Mouse (Mus musculus) layer of hippocampus, adult 9-11 months (tissue): ENCODE data around the gene Ttpal.
"Not testable (repeated sequence)": the region's sequence is repeated elsewhere in the genome, so short reads cannot be mapped to it uniquely, and the experiment has no call there.

ENCODE experiments used
- DNase-seq: peaks from one replicate; pipeline ENCODE4 v3.0.0; 2022

The Ttpal gene

DNA sequence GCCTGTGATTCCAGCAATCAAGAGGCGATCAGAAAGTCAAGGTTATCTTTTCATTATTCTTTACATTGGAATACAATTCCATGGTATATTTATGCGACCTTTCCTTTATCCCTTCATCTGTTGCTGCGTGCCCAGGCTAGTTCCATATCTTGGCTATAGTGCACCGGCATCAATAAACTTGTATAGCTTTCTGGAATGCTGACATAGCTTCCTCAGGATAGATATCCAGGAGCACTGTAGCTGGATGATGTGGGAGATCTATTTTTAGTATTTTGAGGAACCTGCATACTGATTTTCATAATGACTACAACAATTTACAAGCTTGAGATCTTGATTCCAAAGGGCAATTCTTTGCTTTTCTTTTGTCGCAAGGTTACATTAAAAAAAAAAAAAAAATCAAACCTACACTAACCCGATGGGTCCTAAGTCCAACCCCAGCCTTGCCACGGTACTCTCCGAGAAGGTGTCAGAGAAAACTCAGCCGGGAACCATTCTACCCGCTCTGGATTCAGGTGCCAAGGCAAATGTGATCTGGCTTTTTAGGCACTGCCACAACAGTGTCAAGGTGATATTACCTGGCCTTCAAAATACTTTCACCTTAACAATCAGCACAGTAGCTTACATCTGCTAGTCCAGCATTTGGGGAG lies 8.4 kb upstream of the Ttpal start:
- DNase-seq, result no peak

DNA sequence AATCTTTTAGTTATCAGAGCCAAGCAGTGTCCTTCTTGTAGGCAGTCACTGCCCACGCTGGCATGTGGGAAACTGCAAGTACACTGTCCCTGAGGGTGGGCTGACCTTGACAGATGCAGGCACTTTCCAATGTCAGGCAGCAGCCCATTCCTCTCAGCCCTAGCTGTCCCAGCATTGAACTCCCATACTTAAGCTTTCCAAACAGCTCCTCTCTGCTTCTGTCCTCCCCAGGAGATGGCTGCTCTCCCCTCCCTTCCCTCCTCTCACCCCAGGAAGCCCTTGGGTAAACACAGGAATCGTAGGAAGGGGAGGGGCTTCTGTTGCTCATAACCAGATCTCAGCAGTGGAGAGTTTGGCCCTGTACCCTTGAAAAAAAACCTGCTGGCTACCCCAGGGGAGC lies 7.0 kb upstream of the Ttpal start:
- no peak for DNase-seq

DNA sequence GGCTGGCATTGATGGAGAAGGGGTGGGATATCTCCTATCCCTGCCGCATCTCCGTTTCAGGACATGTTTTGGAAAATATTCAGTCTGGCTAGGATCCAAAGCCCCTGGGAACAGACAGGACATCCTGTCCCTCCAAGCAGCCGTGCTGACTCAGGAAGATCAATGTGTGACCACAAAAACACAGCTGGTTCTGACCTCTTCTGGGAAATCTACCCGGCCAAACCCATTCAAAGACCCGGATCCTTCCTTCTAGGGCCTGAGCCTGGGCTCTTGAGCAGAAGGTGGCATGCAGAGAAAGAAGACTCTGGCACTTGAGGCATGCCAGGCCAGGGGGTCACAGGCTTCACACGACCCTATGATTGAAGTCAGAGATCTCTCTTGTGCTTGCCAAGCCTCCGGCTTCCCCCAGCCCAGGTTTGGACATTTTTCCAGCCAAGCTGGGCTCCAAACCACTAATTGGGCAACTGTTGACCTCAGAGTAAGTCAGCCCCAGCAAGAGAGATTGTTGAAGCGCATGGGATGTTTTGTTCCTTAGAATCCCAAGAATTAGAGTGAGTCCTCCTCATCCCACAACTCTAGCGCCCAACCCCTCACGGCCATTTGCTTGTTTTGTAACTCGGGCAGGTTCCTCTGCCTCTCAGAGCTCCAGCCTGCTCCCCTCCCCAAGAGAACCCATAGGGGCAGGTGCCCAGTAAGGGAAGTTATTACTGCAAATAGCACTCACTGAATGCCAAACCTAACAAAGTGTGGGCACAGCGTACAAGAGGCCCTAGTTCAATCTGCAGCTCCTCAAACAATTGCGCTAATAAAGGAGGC lies 5.8 kb upstream of the Ttpal start:
- DNase-seq, result no peak

DNA sequence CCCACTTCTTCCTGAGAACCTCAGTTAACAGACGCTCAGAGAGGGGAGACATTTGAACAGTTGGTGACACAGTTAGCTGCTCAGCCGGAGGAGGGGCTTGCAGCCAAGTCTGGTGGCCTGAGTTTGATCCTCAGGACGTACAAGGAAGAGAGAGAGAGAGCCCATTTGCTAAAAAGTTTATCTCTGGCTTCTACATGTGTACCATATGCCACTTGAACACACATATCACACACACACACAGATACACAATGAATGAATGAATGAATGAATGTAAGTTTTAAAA lies 5.3 kb upstream of the Ttpal start:
- no peak for DNase-seq

DNA sequence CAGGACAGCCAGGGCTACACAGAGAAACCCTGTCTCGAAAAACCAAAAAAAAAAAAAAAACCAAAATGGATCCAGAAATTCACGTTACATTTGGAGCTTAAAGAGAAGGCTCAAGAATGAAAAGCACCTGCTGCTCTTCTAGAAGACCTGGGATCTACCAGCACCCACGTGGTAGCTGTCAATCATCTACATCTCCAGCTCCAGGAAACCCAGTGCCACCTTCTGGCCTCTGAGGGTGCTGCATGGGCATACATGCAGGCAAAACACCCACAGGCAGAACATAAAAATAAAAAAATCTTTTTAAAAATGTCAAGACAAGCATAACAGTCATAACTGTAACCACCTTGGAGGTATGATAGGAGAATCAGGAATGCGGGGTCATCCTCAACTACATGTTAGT lies 4.5 kb upstream of the Ttpal start:
- peak; percentile 44 for DNase-seq

DNA sequence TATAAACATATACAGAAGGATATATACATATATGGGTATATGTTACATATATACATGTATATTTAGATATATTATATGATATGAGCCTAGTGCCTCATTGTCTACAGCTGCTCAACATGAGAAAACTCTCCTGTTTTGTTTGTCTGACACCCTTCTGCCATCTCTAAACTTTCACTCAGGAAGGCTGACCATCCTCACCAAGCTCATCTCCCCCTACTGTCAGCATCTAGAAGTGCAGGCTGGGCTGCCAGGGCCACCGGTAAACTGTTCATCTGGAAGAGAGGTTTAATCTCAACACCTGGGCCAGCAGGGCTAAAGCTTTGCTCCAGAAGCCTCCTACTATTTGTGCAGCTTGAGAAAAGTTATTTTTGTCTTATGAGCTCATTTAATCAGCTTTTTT lies 2.9 kb upstream of the Ttpal start:
- DNase-seq, result no peak

DNA sequence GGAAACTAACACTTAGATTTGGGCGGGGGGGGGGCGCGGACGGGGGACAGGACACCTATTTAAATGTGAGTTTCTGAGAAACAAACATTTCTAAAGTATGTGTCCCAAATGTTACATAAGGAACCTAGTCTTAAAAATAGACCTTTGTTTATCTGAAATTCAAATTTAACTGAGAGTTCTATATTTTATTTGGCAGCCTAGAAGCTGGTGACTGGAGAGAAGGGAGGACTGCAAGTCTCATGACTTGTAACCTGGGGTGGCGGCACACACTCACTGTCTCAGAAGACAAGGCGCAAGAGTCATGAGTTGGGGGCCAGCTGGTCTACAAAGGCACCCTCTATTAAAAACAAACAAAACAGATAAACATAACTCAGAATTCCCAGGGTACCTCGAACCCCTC lies 1.0 kb upstream of the Ttpal start:
- no peak for DNase-seq

DNA sequence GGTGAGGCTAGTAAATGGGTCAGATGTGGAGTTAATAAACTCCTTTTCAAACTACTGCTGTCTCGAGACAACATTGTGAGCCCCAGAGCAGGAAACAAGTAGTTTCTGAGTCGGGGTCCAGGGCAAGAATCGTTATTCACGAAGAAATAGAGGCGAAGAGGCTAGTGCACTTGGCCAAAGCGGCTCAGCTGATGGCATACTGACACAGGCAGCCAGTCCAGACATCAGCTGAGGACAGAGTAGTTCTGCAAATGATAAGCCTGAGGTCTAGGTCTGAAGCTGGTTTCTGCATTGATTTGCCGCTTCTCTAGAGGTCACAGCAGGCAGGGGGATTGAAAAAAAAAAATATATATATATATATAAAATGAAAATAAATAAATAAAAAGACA lies 408 bp upstream of the Ttpal start:
- no peak for DNase-seq

DNA sequence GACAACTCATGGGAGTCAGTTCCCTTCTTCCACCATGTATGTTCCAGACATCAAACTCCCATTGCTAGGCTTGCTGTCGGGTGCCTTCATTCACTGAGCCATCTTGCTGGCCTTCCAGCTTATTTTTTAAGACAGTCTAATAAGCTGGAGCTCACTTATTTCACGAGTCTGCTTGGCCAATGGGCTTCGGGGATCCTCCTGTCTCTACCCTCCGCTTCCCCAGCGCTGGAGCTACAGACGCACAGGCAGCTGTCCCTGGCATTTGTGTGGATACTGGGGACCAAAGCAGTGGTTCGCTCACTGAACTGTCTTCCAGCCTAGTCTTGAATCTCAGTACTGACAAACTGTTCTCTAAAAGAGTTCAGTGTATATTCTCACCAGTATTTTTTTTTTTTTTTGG lies 4.0 kb downstream of the Ttpal start:
- DNase-seq, result no peak

DNA sequence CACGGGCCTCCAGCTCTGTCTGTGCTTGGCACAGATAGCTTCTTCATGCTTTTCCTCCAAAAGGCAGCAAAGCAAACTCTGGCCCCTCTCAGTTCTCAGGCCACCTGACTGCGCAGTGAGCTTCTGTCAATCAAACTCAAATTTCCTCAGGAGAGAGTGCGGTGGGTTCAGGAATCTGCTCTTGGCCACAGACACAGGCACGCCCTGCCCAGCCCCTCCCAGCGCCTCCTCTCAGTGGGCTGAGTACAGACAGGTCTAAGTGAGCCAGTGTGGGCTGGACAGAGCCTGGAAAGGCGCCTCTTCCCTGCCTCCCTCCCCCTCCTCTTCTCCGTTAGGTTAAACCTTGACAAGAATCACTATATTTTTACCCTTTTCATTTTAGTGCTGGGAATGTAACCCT lies 5.9 kb downstream of the Ttpal start:
- DNase-seq, result no peak

DNA sequence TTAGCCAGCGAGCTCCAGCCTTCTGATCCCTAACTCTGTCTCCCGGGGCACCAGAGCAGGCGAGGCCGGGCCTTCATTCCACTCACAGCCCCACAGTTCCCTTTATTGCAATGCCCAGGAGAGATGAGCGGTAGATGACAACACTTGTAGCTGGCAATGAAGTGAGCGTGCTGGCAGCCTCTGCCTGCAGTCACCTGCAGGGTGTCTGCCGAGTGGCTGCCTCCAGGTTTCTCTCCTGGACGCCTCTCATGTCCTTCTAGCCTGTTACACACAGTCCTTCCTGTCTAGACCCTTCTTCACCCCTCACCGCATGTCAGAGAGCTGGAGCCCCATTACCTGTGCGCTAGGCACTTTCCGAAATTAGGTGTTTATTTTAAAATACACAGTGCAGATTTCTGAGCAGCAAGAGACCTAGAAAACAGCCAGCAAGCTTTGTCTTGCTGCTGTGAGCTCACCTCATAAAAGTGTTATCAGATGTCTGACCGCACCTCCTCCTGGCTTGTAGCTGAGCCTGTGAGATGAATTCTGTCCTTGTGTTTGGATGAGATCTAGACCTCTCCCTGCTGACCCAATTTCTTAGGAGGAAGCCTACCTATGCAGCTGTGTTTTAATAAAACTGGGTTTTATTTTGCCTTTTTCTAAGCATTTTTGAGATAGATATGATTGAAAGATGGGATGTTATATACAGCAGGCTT lies 7.3 kb downstream of the Ttpal start:
- no peak for DNase-seq

DNA sequence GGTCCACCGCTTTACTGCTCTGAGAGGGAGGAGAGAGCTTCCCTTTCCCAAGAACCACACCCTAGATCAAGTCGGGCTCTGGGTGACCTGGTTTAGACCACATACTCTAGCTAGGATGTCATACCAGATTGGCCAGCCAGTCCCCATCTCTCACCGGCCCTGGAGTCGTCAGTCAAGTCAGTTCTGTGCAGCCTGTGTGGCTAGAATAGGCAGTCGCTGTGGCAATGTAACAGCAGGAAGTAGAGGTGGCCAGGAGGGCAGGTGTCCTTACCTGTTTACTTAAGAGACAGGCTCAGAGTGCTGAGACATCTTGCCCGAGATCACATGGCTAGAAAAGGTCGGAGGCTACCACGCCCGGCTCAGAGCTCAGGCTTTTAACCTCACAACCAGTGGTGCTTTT lies 9.1 kb downstream of the Ttpal start:
- no peak for DNase-seq

DNA sequence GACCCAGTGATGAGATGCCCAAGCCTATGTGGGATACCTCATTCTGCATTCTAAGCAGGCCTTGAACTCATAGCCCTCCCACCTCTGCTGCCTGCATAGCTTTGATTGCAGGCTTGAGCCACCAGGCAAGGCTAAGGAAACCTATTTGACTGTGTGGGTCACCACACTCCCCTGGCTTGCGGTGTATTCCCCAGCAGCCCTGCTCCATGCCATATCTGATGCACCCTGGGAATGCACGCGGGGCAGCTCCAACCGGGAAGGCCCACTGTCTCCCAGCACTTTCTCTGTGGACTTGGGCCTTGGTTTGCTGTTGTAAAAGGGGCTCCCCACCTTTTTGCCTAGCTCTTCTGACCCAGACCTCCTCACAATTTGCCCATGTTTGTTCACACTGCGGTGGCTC lies 11.1 kb downstream of the Ttpal start:
- DNase-seq, result no peak

DNA sequence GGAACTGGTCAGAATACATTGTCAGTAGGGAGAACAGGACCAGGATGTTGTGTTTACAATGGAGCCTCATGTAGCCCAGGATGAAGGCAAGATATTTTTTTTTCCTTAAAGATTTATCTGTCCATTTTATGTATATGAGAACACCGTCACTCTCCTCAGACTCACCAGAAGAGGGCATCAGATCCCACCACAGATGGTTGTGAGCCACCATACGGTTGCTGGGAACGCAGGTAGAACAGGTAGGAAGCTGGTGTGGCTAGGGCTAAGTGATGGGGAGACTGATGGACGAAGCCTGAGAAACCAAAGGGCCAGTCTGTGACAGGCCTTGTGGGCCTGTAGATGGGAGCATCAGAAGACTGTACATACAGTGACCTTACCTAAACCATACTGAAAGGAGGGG lies 11.9 kb downstream of the Ttpal start:
- DNase-seq, result no peak

DNA sequence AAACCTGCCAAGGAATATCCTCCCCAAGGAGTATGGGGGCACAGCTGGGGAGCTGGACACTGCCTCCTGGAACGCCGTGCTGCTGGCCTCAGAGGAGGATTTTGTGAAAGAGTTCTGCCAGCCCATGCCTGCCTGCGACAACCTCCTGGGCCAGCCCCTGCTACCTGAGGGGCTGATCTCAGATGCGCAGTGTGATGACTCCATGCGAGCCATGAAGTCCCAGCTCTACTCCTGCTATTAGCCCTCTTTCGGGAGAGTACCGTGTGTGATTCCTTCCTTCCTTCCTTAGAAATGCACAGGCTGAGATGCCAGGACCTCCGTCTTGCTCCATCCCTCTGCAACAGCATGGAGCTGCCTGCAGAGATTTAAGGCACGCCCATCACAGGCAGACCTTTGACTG lies 13.3 kb downstream of the Ttpal start:
- DNase-seq, result no peak

DNA sequence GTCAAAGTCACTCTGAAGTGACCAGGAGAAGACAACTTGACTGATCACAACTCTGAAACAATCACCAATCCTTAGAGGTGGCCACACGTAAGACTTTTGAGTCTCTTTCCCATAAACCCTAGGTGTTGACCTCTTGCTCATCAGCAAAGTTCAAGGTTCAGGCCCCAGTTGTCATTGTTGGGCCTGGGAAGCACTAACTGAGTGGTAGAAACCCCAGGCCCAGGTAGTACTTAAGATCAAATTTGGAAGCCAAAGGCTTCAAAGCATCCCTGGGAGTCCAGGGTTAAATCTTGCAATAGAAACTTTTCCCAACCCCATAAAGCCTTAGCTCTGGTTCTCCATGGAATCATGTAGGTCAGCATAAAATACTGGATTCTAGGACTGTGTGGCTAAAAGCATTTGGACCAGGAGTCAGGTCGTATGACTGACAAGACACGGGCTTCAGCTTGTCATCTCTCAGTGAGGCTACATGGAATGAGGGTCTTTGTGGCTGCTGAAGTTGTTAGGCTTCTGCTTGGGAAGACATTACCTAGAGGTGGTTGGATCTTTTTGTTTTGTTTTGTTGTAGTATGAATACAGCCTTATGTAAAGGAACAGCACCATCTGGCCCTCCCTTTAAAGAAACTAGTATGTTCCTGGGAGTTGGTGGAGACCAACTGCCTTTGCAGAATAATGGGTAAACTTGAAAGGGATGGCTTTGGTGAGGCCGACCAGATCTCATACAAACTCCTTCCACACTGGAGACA lies 14.0 kb downstream of the Ttpal start:
- peak; percentile 24 for DNase-seq

DNA sequence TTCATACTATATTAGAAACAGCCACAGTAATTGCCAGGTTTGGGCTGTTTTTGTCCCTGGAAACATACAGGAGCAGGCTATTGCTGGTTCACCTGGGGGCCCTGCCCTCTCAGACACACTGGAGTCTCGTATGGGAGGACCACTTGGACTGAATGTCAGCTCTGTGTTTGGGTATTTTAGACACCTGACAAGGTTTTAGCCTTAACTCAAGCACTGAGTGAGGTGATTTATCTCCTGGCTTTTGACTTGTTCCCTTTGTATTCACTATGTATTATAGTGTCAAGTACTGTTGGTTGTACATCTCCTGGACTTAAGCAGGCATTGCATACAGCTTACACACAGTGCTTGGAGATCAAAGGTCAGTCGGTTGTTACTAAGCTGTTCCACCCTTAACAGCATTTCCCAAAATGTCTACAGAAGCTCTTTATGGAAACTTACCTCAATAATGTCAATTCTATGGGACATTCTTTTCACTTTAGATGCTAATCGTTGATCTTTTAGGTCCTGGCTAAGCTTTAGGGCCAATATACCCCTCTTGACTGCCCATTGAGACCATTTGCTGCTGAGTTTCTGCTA lies 14.6 kb downstream of the Ttpal start:
- no peak for DNase-seq

DNA sequence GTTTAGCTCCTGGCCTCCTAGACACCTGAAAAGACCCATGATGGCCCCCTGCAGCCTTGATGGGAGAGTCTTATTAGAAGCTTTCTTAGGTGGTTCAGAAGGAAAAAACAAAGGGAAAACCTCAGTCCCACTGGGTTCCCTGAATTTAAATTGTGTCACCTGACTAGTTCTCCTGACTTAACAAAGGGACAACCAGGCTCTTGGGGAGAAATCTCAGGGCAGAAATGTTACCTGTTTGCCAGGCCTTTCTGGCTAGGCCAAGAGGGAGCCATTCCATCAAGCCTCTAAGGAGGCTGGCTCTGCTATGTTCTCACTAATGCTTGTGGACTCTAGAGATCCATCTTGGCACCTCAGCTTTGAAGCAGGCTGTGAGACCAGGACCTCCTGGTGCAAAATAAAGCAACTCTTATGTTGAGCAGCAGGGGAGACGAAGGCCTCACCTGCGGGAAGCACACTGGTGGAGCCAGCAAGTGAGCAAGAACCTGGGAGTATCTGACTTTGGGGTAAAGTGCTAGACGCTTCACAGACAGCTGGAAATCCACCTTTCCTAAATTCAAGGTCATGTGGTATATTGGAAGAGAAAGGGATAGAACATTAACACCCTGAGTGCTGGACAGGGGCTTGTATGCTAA lies 15.2 kb downstream of the Ttpal start:
- DNase-seq, result no peak

DNA sequence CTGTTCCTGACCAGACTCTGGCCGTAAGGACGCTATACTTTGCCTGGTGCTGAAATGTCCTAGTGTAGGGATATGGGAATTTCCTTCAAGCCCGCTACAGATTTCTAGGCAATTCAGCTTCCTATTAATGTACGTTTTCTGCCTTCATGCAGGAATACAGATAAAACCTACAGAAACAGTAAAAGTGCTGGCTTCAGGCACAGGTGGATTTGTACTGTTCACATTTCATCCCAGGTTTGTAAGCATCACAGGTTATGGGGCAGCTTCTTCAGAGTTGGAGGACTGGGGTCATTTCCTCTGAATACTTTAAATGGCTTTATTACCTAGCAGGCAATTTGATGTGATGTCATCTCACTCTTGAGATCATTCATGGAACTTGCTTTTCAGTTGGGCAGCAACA lies 15.8 kb downstream of the Ttpal start:
- DNase-seq, result no peak

DNA sequence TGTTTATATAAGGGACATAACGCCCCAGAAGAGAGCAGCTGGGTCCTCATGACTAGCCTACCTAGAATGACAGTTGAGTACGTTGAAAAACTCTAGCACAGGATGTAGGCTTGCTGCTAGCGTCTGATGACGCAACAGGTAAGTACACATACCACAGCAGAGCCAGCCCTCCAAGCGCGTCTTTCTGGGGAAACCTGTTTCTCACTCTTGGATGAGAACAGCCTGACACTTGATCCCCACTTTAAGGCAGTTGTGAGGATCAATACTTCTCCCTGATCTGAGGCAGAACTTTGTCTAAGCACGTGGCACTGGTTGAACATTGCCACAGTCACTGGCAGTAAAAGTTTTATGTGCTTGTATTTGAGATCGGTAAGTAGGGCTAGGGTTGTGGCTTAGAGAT lies 18.3 kb downstream of the Ttpal start:
- no peak for DNase-seq

DNA sequence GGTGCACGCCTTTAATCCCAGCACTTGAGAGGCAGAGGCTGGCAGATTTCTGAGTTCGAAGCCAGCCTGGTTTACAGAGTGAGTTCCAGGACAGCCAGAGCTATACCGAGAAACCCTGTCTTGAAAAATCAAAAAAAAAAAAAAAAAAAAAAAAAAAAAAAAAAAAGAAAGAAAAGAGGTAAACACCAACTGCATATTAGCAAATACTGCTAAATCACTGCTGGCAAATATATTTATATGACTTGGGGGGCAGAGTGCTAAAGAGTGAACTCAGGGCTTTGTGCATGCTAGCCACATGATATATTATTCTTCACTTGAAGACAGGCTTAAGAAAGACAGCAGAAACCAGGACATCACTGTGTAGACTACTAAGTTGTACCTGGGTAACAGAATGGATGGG lies 19.3 kb downstream of the Ttpal start:
- not testable (repeated sequence) for DNase-seq

DNA sequence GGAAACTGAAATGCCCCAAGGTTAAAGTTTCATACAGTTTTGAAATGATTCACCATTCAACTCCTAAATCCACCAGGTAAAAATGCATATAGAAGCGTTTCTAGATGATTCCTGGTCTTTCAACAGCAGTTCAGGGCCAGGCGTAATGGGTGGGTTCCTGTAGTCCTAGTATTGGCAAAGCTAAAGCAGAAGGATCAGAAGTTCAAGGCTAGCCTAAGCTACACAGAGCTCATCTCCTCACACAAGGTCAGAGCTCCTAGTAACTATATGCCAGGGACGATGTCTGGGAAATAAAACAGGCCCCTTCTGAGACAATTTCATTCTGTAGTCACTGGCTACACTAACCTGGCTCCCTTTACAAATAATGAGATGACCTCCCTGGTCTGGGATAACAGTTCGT lies 29.1 kb downstream of the Ttpal start:
- no peak for DNase-seq

DNA sequence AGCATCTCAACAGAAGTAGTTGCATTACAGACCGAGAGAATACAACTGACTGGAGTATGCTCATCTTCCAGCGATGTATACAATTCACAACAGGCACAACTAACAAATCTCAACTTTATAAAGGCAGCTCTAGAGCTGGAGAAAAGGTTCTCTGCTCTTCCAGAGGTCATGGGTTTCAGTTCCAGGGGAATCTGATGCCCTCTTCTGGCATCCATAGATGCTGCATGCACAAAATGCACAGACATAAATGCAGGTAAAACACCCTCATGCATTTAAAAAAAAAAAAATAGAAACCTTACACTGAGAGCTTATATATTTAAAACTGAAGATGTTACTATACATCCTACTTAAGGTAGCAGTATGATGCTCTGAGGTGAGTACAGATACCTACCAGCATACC lies 29.6 kb downstream of the Ttpal start:
- no peak for DNase-seq
